14 mouse cellular contexts compared by ENCODE assay signal in genomic region chr6:88758074-88758473, GRCm38 (mm10). TPM values are rescaled to one million over a fixed set of nuclear protein-coding genes. Genes with fewer than 3 reads are reported as not detected.
DNase-seq lines count a peak whose midpoint lies in the region; ATAC-seq and TF ChIP-seq lines count a peak whose summit lies in the region.
"Had no signal": no experiment of that assay in that cellular context is flagged by ENCODE, and none has a peak within 500 bp of the region (broad histone marks: within the 10 kb centered on the region; RNA-seq: fewer than 3 reads in every experiment).

No protein-coding gene starts in this region.

- H3K4me1 ChIP-seq in kidney, embryonic 16.5 days (ENCODE audit: insufficient read depth, low read length), result peaks cover 38% of the 10 kb centered on the region

- H3K36me3 ChIP-seq in kidney, embryonic 16.5 days (ENCODE audit: insufficient read depth, low read length), result no peaks in the 10 kb centered on the region
- H3K36me3 ChIP-seq: heart, embryonic 13.5 days; midbrain, embryonic 15.5 days; neural tube, embryonic 12.5 days had no signal

- H3K4me2 ChIP-seq in kidney, embryonic 16.5 days (replicated peaks; ENCODE audit: low read depth, low read length), result no peak overlapping the region
- H3K4me2 ChIP-seq: heart, embryonic 13.5 days; midbrain, embryonic 15.5 days; neural tube, embryonic 12.5 days had no signal

- intact Hi-C loops in gastrocnemius, adult 2 months (cut with DNase I), result loop anchor here (2.0 kb wide), 1 partner anchor 33 kb away; the partner anchor contains the start of gene Mgll
- intact Hi-C loops in gastrocnemius, postnatal 36 days (cut with DNase I), result no loop called here

- no peak for ATAC-seq in kidney, embryonic 16.5 days (ENCODE audit: low FRiP score, low TSS enrichment)
- 0 out of 2 replicates have a peak, but pooled peaks have one; percentile 7 for ATAC-seq in megakaryocyte progenitor cell, adult 5-6 weeks (replicated peaks; ENCODE audit: poor library complexity)
- ATAC-seq: midbrain, embryonic 15.5 days had no signal

- peak overlapping the region; percentile 89 for H3K27ac ChIP-seq in gastrocnemius, adult 2 months
- H3K27ac ChIP-seq in kidney, embryonic 16.5 days (ENCODE audit: low read length), result peak overlapping the region; percentile 54; the same call in 1 of the 2 replicates
- H3K27ac ChIP-seq: midbrain, embryonic 15.5 days; neural tube, embryonic 12.5 days had no signal

- TF ChIP-seq CTCF in gastrocnemius, adult 2 months (IDR thresholded peaks at IDR 0.05), result no peak

- H3K27me3 ChIP-seq in kidney, embryonic 16.5 days (ENCODE audit: insufficient read depth, low read length), result no peaks in the 10 kb centered on the region
- H3K27me3 ChIP-seq: heart, embryonic 13.5 days; midbrain, embryonic 15.5 days; neural tube, embryonic 12.5 days had no signal

- H3K4me3 ChIP-seq in gastrocnemius, adult 2 months, result no peak overlapping the region
- no peak overlapping the region for H3K4me3 ChIP-seq in kidney, embryonic 16.5 days (ENCODE audit: low read length)
- H3K4me3 ChIP-seq: heart, embryonic 13.5 days; midbrain, embryonic 15.5 days; neural tube, embryonic 12.5 days had no signal

- WGBS in kidney, embryonic 16.5 days, result 61% methylated on average over 8 of the region's 8 CpGs

- DNase-seq in gastrocnemius, adult 2 months, result no peak
- no peak for DNase-seq in gastrocnemius, postnatal 36 days
- no peak for DNase-seq in kidney, adult 18-20 months
- peak; percentile 39 for DNase-seq in kidney, postnatal 14 days
- DNase-seq in embryo, embryonic 11 days, result no peak
- no peak for DNase-seq in embryo, embryonic 9.5 days (ENCODE audit: extremely low spot score)
- DNase-seq: adrenal gland, postnatal 36 days; cerebellum, adult 18-20 months; right cerebral cortex, adult 18-20 months had no signal

- no peak overlapping the region for H3K9ac ChIP-seq in kidney, embryonic 16.5 days (replicated peaks; ENCODE audit: low read length)
- H3K9ac ChIP-seq: heart, embryonic 13.5 days; midbrain, embryonic 15.5 days; neural tube, embryonic 12.5 days had no signal

- no peaks in the 10 kb centered on the region for H3K9me3 ChIP-seq in kidney, embryonic 16.5 days (ENCODE audit: low read length)
- H3K9me3 ChIP-seq: heart, embryonic 13.5 days; midbrain, embryonic 15.5 days; neural tube, embryonic 12.5 days had no signal

RNA-seq across cellular contexts. Expression of gene Mgll, which starts 33.9 kb away (rescaled TPM):
- 10 to 100 TPM; 22.5 to 46.8 TPM for total RNA-seq in gastrocnemius, adult 2 months (2021)
- total RNA-seq in gastrocnemius, postnatal 36 days (2021), result 10 to 100 TPM; 36.6 to 37.6 TPM
- polyA plus RNA-seq in kidney, embryonic 16.5 days (2015; fragmentation: Nextera tagmentation; extraction: Ambion mirVana), result 40.2 and 48.0 TPM in 2 replicates
- 1.7 and 1.9 TPM in 2 replicates for total RNA-seq in megakaryocyte progenitor cell, adult 5-6 weeks (2015)
- 1.6 and 2.7 TPM in 2 replicates for total RNA-seq in megakaryocyte progenitor cell, adult 5-6 weeks (2017)

Comparison
In these comparisons a context has a peak if more than half of its experiments do, and no peak if none do; other contexts are left out.
1. RNA of gene Mgll, which starts 33.9 kb away (total RNA-seq): 22.5 to 46.8 TPM in gastrocnemius, adult 2 months and 36.6 to 37.6 TPM in gastrocnemius, postnatal 36 days; 1.6 to 2.7 TPM in megakaryocyte progenitor cell, adult 5-6 weeks; every median in the first group is over 4 times any median in the second.